Mouse (Mus musculus) lung, postnatal 0 days (tissue): ENCODE results near the gene Nek11.

Source experiments
- CTCF ChIP-seq: IDR thresholded peaks from 2 replicates; pipeline ENCODE4 v1.5.1; 2016; ENCODE audit warnings: antibody characterized with exemption, mild to moderate bottlenecking
- EP300 ChIP-seq: IDR thresholded peaks from 2 replicates; pipeline ENCODE4 v1.6.1; 2016; ENCODE audit warnings: antibody characterized with exemption, mild to moderate bottlenecking, control low read depth

GRCm38 (mm10) chr9:105272241-105272640 lies 123.1 kb downstream of the Nek11 start:
- TF ChIP-seq EP300 (no peak), CTCF (no peak)
